Mouse (Mus musculus) limb, embryonic 14.5 days (tissue): ENCODE measurements at regions not wholly inside any gene's neighbourhood (a gene's known extent, or its start where the extent isn't known, plus 50 kb on each side); places are given as distances from the start of the nearest gene placed in this dataset.

Source experiments
- ATAC-seq: fragments of 200-750 bp; cut with Nextera tagmentation; 2 replicates; pipeline ENCODE4 v1.8.0; 2017; ENCODE audit warnings: low read depth, moderate number of reproducible peaks, moderate TSS enrichment; ENCODE audit not compliant: low FRiP score
- DNase-seq: peaks from one replicate; pipeline ENCODE4 v3.0.0-alpha.2; 2015; ENCODE audit warnings: low spot score
- H3K27ac ChIP-seq: fragments of 300-500 bp; sonication (generic); replicated peaks from 2 replicates; pipeline ENCODE4 v1.5.1; 2014; ENCODE audit warnings: low read depth, mild to moderate bottlenecking, low read length, moderate library complexity, mixed read lengths
- H3K27me3 ChIP-seq: fragments of 300-500 bp; sonication (generic); 2 replicates; pipeline ENCODE4 v1.6.1; 2014; ENCODE audit warnings: low read length, mixed read lengths; ENCODE audit not compliant: control insufficient read depth, insufficient read depth
- H3K36me3 ChIP-seq: fragments of 300-500 bp; sonication (generic); 2 replicates; pipeline ENCODE4 v1.6.1; 2014; ENCODE audit warnings: mild to moderate bottlenecking, low read length, moderate library complexity, mixed read lengths; ENCODE audit not compliant: control insufficient read depth, insufficient read depth
- H3K4me1 ChIP-seq: fragments of 300-500 bp; sonication (generic); 2 replicates; pipeline ENCODE4 v1.6.1; 2014; ENCODE audit warnings: antibody characterized with exemption, low read length, mixed read lengths; ENCODE audit not compliant: control insufficient read depth, insufficient read depth
- H3K4me2 ChIP-seq: fragments of 300-500 bp; sonication (generic); replicated peaks from 2 replicates; pipeline ENCODE4 v1.6.1; 2014; ENCODE audit warnings: low read depth, mild to moderate bottlenecking, low read length, moderate library complexity; ENCODE audit not compliant: severe bottlenecking
- H3K4me3 ChIP-seq: fragments of 300-500 bp; sonication (generic); replicated peaks from 2 replicates; pipeline ENCODE4 v1.5.1; 2014; ENCODE audit warnings: low read length
- H3K9ac ChIP-seq: fragments of 300-500 bp; sonication (generic); 2 replicates; pipeline ENCODE4 v1.6.1; 2014; ENCODE audit warnings: mild to moderate bottlenecking, low read depth, low read length, moderate library complexity; ENCODE audit not compliant: severe bottlenecking
- H3K9me3 ChIP-seq: fragments of 300-500 bp; sonication (generic); 2 replicates; pipeline ENCODE4 v1.6.1; 2016; ENCODE audit warnings: low read length; ENCODE audit not compliant: control insufficient read depth
- POLR2A ChIP-seq: fragments of 200-500 bp; IDR thresholded peaks from 2 replicates; pipeline ENCODE4 v1.8.0; 2012; ENCODE audit warnings: inconsistent platforms, mild to moderate bottlenecking, moderate library complexity, borderline replicate concordance; ENCODE audit not compliant: insufficient read depth, insufficient read length; ENCODE audit errors: extremely low read depth
- WGBS: fragments of 180-500 bp; shearing (Covaris S2); extraction: QIAGEN DNeasy Blood & Tissue Kit; methylation state at CpG from one replicate; pipeline ENCODE4 v1.1.7; 2014; 5-methylcytosine and 5-hydroxymethylcytosine counted together

GRCm38 (mm10) chr2:11914782-11915181, 137.1 kb downstream of the Ankrd16 start:
- DNase-seq (peak; percentile 14), ATAC-seq (no peak)
- Histone ChIP-seq H3K9ac (no peak overlapping the region), H3K36me3 (no peaks in the 10 kb centered on the region), H3K27ac (no peak overlapping the region), H3K27me3 (no peaks in the 10 kb centered on the region), H3K4me1 (no peaks in the 10 kb centered on the region), H3K4me2 (no peak overlapping the region), H3K4me3 (no peak overlapping the region), H3K9me3 (no peaks in the 10 kb centered on the region)
- WGBS, result 66% methylated on average over 1 of the region's 1 CpGs
- no peak for TF ChIP-seq POLR2A

GRCm38 (mm10) chr2:11917373-11917772, 139.7 kb downstream of the Ankrd16 start:
- no peak for ATAC-seq
- H3K4me2 ChIP-seq, result no peak overlapping the region
- no peak for TF ChIP-seq POLR2A
- no peaks in the 10 kb centered on the region for H3K9me3 ChIP-seq
- H3K27ac ChIP-seq, result no peak overlapping the region
- H3K4me1 ChIP-seq, result no peaks in the 10 kb centered on the region
- H3K27me3 ChIP-seq, result no peaks in the 10 kb centered on the region
- H3K9ac ChIP-seq, result no peak overlapping the region
- H3K4me3 ChIP-seq, result no peak overlapping the region
- no peak for DNase-seq
- no peaks in the 10 kb centered on the region for H3K36me3 ChIP-seq

DNA sequence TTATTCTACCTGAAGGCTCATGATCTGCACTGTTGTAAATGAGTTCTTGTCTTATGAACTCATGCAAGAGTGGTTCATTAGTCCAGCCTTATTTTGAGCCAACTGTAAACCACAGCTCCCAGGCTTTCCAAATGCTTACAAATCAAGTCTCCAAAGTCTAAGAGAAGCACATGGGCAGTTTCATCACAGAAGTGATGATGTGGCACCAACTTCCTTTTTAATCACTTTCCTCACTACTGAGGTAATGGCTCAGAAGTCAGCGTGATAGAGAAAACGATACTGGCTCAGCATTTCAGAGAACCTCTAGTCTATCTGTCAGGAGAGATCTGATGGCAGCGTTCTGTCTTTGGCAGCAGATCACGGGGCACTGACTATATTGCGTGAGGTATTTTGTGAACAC, 140.4 kb downstream of the Ankrd16 start:
- Histone ChIP-seq H3K27me3 (no peaks in the 10 kb centered on the region), H3K27ac (no peak overlapping the region), H3K36me3 (no peaks in the 10 kb centered on the region), H3K4me1 (no peaks in the 10 kb centered on the region), H3K4me3 (no peak overlapping the region), H3K9ac (no peak overlapping the region), H3K9me3 (no peaks in the 10 kb centered on the region), H3K4me2 (no peak overlapping the region)
- no peak for DNase-seq
- ATAC-seq, result no peak
- 83% methylated on average over 5 of the region's 5 CpGs for WGBS
- no peak for TF ChIP-seq POLR2A

DNA sequence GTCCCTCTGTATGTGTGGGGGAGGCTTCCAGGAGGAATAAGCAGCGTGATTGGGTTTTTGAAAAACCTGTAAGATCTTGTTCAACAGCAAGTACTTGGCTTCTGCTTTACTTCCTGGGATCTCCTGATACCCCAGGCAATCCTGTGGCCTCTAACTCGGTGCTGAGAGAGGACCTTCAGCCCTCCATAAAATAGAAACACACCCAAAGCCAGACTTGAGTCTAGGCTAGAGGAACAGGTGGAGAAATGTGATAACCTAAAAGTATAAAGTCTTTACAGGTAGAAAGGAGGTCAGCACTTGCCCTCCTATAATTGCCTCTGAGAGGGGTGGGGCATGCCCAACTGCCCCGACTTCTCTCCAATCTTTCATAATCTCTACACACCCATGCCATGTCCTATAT, 183.1 kb downstream of the Ankrd16 start:
- H3K27ac ChIP-seq, result no peak overlapping the region
- no peaks in the 10 kb centered on the region for H3K4me1 ChIP-seq
- H3K9ac ChIP-seq, result no peak overlapping the region
- no peaks in the 10 kb centered on the region for H3K36me3 ChIP-seq
- ATAC-seq, result no peak
- H3K27me3 ChIP-seq, result no peaks in the 10 kb centered on the region
- no peak for DNase-seq
- TF ChIP-seq POLR2A, result no peak
- no peak overlapping the region for H3K4me2 ChIP-seq
- 61% methylated on average over 3 of the region's 3 CpGs for WGBS
- no peak overlapping the region for H3K4me3 ChIP-seq
- H3K9me3 ChIP-seq, result no peaks in the 10 kb centered on the region

GRCm38 (mm10) chr2:11965374-11965773, 187.7 kb downstream of the Ankrd16 start:
- no peaks in the 10 kb centered on the region for H3K9me3 ChIP-seq
- H3K4me2 ChIP-seq, result no peak overlapping the region
- WGBS, result 13% methylated on average over 3 of the region's 3 CpGs
- H3K27ac ChIP-seq, result no peak overlapping the region
- DNase-seq (peak; percentile 35), ATAC-seq (no peak)
- no peak for TF ChIP-seq POLR2A
- no peaks in the 10 kb centered on the region for H3K27me3 ChIP-seq
- H3K4me1 ChIP-seq, result no peaks in the 10 kb centered on the region
- no peak overlapping the region for H3K9ac ChIP-seq
- no peak overlapping the region for H3K4me3 ChIP-seq
- no peaks in the 10 kb centered on the region for H3K36me3 ChIP-seq

DNA sequence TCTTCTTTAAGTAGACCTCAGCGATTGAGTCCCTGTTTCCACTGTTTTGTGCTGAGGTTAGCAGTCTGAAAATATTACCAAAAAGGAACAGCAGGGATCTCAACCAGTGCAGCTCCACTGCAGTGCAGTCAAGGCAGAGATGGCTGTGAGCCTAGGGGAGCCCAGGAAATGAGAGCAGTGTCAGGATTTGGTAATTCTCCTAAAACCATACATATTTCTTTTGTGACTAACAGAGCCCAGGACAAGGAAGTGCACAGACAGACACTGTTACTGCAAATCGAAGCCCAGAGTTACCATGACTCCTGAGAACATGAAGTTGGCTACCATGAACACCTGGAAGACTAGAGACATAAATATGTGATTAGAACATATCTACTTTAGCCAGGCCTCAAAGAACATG, 189.3 kb downstream of the Ankrd16 start:
- H3K27me3 ChIP-seq, result no peaks in the 10 kb centered on the region
- no peaks in the 10 kb centered on the region for H3K36me3 ChIP-seq
- H3K4me3 ChIP-seq, result no peak overlapping the region
- no peak for ATAC-seq
- H3K4me1 ChIP-seq, result no peaks in the 10 kb centered on the region
- TF ChIP-seq POLR2A, result no peak
- H3K9me3 ChIP-seq, result no peaks in the 10 kb centered on the region
- 73% methylated on average over 2 of the region's 2 CpGs for WGBS
- no peak overlapping the region for H3K9ac ChIP-seq
- H3K27ac ChIP-seq, result no peak overlapping the region
- DNase-seq, result no peak
- H3K4me2 ChIP-seq, result no peak overlapping the region
